Mouse (Mus musculus) hindbrain, embryonic 13.5 days (tissue): ENCODE measurements around the gene 6430550D23Rik. TPM values are rescaled to one million over a fixed set of nuclear protein-coding genes. Genes with fewer than 3 reads are reported as not detected.
A peak's percentile ranks its signal among the peaks of the same experiment; 100 is the strongest.
"Not testable (repeated sequence)": the region's sequence is repeated elsewhere in the genome, so short reads cannot be mapped to it uniquely, and the experiment has no call there.

Experiments used
- ATAC-seq: fragments of 200-750 bp; cut with Nextera tagmentation; 2 replicates; pipeline ENCODE4 v1.8.0; 2017; ENCODE audit warnings: moderate TSS enrichment; ENCODE audit not compliant: low FRiP score
- H3K27ac ChIP-seq: fragments of 300-500 bp; sonication (generic); 2 replicates; pipeline ENCODE4 v1.5.1; 2015; ENCODE audit warnings: inconsistent platforms, mild to moderate bottlenecking, moderate library complexity
- H3K27me3 ChIP-seq: fragments of 300-500 bp; sonication (generic); 2 replicates; pipeline ENCODE4 v1.6.1; 2015; ENCODE audit warnings: mild to moderate bottlenecking, inconsistent platforms
- H3K36me3 ChIP-seq: fragments of 300-500 bp; sonication (generic); 2 replicates; pipeline ENCODE4 v1.6.1; 2015; ENCODE audit warnings: mild to moderate bottlenecking, inconsistent platforms
- H3K4me1 ChIP-seq: fragments of 300-500 bp; sonication (generic); replicated peaks from 2 replicates; pipeline ENCODE4 v1.6.1; 2015; ENCODE audit warnings: inconsistent platforms
- H3K4me2 ChIP-seq: fragments of 300-500 bp; sonication (generic); 2 replicates; pipeline ENCODE4 v1.6.1; 2015; ENCODE audit warnings: inconsistent platforms, mild to moderate bottlenecking, moderate library complexity
- H3K4me3 ChIP-seq: fragments of 300-500 bp; sonication (generic); 2 replicates; pipeline ENCODE4 v1.5.1; 2015; ENCODE audit warnings: mild to moderate bottlenecking, inconsistent platforms
- H3K9ac ChIP-seq: fragments of 300-500 bp; sonication (generic); 2 replicates; pipeline ENCODE4 v1.6.1; 2015; ENCODE audit warnings: mild to moderate bottlenecking, inconsistent platforms
- H3K9me3 ChIP-seq: fragments of 300-500 bp; sonication (generic); 2 replicates; pipeline ENCODE4 v1.6.1; 2016; ENCODE audit warnings: inconsistent platforms
- WGBS: fragments of 180-500 bp; shearing (Covaris S2); methylation state at CpG from one replicate; pipeline ENCODE4 v1.1.7; 2015; 5-methylcytosine and 5-hydroxymethylcytosine counted together
- polyA plus RNA-seq: library from polyadenylated mRNA; unstranded; fragments of >200 nt; fragmentation: Nextera tagmentation; extraction: Ambion mirVana; gene quantifications from 2 replicates; pipeline ENCODE4 v1.2.1, GENCODE M21; 2015

The 6430550D23Rik gene
- polyA plus RNA-seq, 1 experiment from 2014 or later = 1.8 TPM

DNA sequence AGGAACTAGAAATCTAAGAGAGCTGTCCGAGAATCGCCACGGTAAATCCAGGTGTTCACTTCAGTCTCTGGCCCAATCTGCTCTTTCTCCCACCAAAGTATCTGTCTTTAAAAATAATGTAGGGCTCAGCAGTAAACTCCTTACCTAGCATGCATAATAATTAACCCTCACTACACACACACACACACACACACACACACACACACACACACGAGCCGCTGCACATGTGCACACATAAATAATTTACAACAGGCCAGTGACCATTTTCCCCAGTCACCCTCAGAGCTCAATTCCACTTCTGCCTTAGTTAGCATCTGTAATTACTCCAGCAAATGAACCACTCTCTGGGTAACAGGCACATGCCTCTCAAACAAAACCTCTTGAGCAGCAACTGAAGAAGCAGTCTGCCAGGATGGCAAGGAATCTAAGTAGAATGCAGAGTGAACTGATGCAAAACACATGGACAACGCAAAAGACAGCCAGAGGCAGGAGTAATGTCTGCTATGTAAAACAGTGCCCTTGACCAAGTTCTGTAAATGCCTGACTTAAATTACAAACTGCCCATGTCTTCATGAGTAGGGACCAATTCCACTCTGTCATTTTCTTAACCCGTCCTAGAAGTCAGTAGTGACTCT lies 78.9 kb downstream of the 6430550D23Rik start:
- peaks cover 16% of the 10 kb centered on the region for H3K4me1 ChIP-seq
- ATAC-seq = no peak
- 82% methylated on average over 7 of the region's 7 CpGs for WGBS
- peak overlapping the region; percentile 71 for H3K4me2 ChIP-seq
- no peak overlapping the region for H3K27ac ChIP-seq
- no peaks in the 10 kb centered on the region for H3K9me3 ChIP-seq
- H3K4me3 ChIP-seq = peak overlapping the region; percentile 71
- peak overlapping the region; percentile 76 for H3K9ac ChIP-seq
- H3K36me3 ChIP-seq = peaks cover 3% of the 10 kb centered on the region; the same call in 1 of the 2 replicates
- peaks cover 3% of the 10 kb centered on the region; the same call in 1 of the 2 replicates for H3K27me3 ChIP-seq

DNA sequence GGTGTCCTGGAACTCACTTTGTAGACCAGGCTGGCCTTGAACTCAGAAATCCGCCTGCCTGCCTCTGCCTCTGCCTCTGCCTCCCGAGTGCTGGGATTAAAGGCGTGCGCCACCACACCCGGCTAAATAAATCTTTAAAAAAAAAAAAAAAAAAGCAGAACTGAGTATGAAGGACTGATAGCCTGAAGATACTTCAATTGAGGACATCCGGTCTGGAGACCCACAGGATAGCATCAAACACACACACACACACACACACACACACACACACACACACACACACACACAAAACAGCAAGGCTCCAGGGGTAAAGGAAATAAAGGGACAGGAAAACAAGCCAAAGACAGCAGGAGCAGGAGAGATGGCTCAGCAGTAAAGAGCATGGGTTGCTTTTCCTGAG lies 82.6 kb downstream of the 6430550D23Rik start:
- H3K27me3 ChIP-seq, H3K4me3 ChIP-seq, H3K4me1 ChIP-seq, H3K27ac ChIP-seq, H3K4me2 ChIP-seq, H3K9ac ChIP-seq, ATAC-seq, H3K9me3 ChIP-seq: not testable (repeated sequence)
- peaks cover 14% of the 10 kb centered on the region for H3K36me3 ChIP-seq
- 94% methylated on average over 6 of the region's 6 CpGs for WGBS

Other genes starting within 250 kb of the 6430550D23Rik start
- 11.3 and 11.9 TPM in 2 replicates for gene Mmp24, start 232.6 kb downstream of the 6430550D23Rik start, polyA plus RNA-seq
- 28.5 and 28.6 TPM in 2 replicates for gene BC029722, start 188.6 kb downstream of the 6430550D23Rik start, polyA plus RNA-seq
- gene Eif6, start 181.1 kb downstream of the 6430550D23Rik start, polyA plus RNA-seq = 148 and 152 TPM in 2 replicates
- 0.60 and 0.63 TPM in 2 replicates for gene Fam83c, start 173.1 kb downstream of the 6430550D23Rik start, polyA plus RNA-seq
- gene Uqcc1, start 77.7 kb downstream of the 6430550D23Rik start, polyA plus RNA-seq = 57.6 and 59.6 TPM in 2 replicates
- 0.16 TPM in 1 of 2 replicates, not detected in the other for gene Gm15557, start 67.2 kb downstream of the 6430550D23Rik start, polyA plus RNA-seq
- 2.0 and 3.6 TPM in 2 replicates for gene Gdf5, start 62.6 kb downstream of the 6430550D23Rik start, polyA plus RNA-seq
- 18.1 and 18.7 TPM in 2 replicates for gene Cep250, start 51.5 kb downstream of the 6430550D23Rik start, polyA plus RNA-seq
- gene Ergic3, start 68 bp upstream of the 6430550D23Rik start, polyA plus RNA-seq = 371 and 377 TPM in 2 replicates
- not detected in 2 replicates for gene Fer1l4, start 45.0 kb upstream of the 6430550D23Rik start, polyA plus RNA-seq
- 5.1 and 5.8 TPM in 2 replicates for gene Spag4, start 57.2 kb upstream of the 6430550D23Rik start, polyA plus RNA-seq
- gene Cpne1, start 104.0 kb upstream of the 6430550D23Rik start, polyA plus RNA-seq = 32.0 and 34.6 TPM in 2 replicates
- gene Rbm12, start 104.0 kb upstream of the 6430550D23Rik start, polyA plus RNA-seq = 27.9 and 29.1 TPM in 2 replicates
- 21.6 and 24.1 TPM in 2 replicates for gene Gm28036, start 119.1 kb upstream of the 6430550D23Rik start, polyA plus RNA-seq
- 443 and 462 TPM in 2 replicates for gene Romo1, start 136.1 kb upstream of the 6430550D23Rik start, polyA plus RNA-seq
- 30.0 and 35.7 TPM in 2 replicates for gene Nfs1, start 136.2 kb upstream of the 6430550D23Rik start, polyA plus RNA-seq
- 563 and 565 TPM in 2 replicates for gene Rbm39, start 172.3 kb upstream of the 6430550D23Rik start, polyA plus RNA-seq
- 102 and 107 TPM in 2 replicates for gene Phf20, start 188.5 kb upstream of the 6430550D23Rik start, polyA plus RNA-seq